Mouse (Mus musculus) thymus, postnatal 4 days (tissue): ENCODE data around the gene Gm21425.
"Not testable (repeated sequence)": the region's sequence is repeated elsewhere in the genome, so short reads cannot be mapped to it uniquely, and the experiment has no call there.

Experiments used
- DNase-seq: peaks from one replicate; pipeline ENCODE4 v3.0.0; 2021

Gm21425 gene

GRCm38 (mm10) chrY:13161668-13162067 is at the start of gene Gm21425:
Gene Gm21425 (plus strand): TSS chrY:13161968.
- not testable (repeated sequence) for DNase-seq

GRCm38 (mm10) chrY:13133392-13133791 is 28.4 kb upstream of the Gm21425 start, which contains the start of gene Gm21891:
Gene Gm21891 (minus strand): TSS chrY:13133492.
- not testable (repeated sequence) for DNase-seq
